ENCODE assay signal across 8 mouse cellular contexts in the genomic region with DNA sequence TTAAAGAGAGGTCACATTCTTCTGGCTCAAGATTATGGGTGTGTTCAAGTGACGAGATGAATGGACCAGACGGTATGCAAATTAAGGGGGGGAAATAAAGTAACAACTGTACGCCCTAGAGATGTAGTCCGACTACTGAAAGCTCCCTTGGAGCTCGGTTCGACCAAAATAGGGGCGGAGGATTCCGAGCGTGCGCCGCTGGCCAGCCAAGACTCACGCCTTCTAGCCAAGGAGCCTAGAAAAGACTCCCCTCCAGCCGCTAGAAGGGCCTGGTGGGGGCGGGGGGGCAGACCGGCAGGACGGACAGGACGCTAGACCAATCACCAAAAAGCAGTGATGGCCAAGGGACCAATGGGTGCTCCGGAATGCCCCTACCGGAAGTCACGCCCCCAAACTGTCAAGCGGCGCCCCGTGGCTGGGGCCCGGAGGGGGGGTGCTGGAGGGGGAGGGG. TPM values are rescaled to one million over a fixed set of nuclear protein-coding genes. Genes with fewer than 3 reads are reported as not detected.
A peak's percentile ranks its signal among the peaks of the same experiment; 100 is the strongest.
DNase-seq lines count a peak whose midpoint lies in the region; ATAC-seq and TF ChIP-seq lines count a peak whose summit lies in the region.

A gene (plus strand): TSS at position 440 of the 451 bp plus-strand sequence.

- peak within 1 kb of the TSS; percentile 97 for H3K27ac ChIP-seq in intestine, postnatal 0 days (ENCODE audit: low read depth, low read length)
- H3K27ac ChIP-seq in midbrain, embryonic 10.5 days (replicated peaks), result peak within 1 kb of the TSS; percentile 99

- H3K9ac ChIP-seq in intestine, postnatal 0 days (ENCODE audit: low read depth, low read length), result peak within 1 kb of the TSS; percentile 85

- peaks cover 12% of the 10 kb centered on the region; the same call in 1 of the 2 replicates for H3K4me1 ChIP-seq in intestine, postnatal 0 days (replicated peaks; ENCODE audit: control insufficient read depth, insufficient read depth, low read length)
- H3K4me1 ChIP-seq in midbrain, embryonic 10.5 days, result peaks cover 18% of the 10 kb centered on the region

- WGBS in intestine, postnatal 0 days, result under 1% methylated on average over 24 of the region's 24 CpGs
- under 1% methylated on average over 24 of the region's 24 CpGs for WGBS in midbrain, embryonic 10.5 days

- H3K4me3 ChIP-seq in intestine, postnatal 0 days (ENCODE audit: low read depth, low read length), result peak within 1 kb of the TSS; percentile 87
- peak within 1 kb of the TSS; percentile 98 for H3K4me3 ChIP-seq in midbrain, embryonic 10.5 days

- H3K9me3 ChIP-seq in intestine, postnatal 0 days (ENCODE audit: control insufficient read depth), result no peaks in the 10 kb centered on the region
- no peaks in the 10 kb centered on the region for H3K9me3 ChIP-seq in midbrain, embryonic 10.5 days (replicated peaks)

- peak within 1 kb of the TSS; percentile 62 for H3K4me2 ChIP-seq in intestine, postnatal 0 days (replicated peaks; ENCODE audit: low read depth)

- H3K36me3 ChIP-seq in intestine, postnatal 0 days (ENCODE audit: control insufficient read depth, insufficient read depth), result peaks cover 19% of the 10 kb centered on the region
- peaks cover 42% of the 10 kb centered on the region for H3K36me3 ChIP-seq in midbrain, embryonic 10.5 days

- peak; percentile 96 for DNase-seq in adrenal gland, postnatal 10 days
- DNase-seq in embryo, embryonic 9.5 days (ENCODE audit: extremely low spot score), result peak; percentile 95
- DNase-seq in gonadal fat pad, adult 2 months (ENCODE audit: low read depth), result no peak
- peak; percentile 93 to 94 for DNase-seq in left cerebral cortex, postnatal 36 days (ENCODE audit: low spot score in 2 of 2)
- DNase-seq in midbrain, embryonic 10.5 days (ENCODE audit: low spot score), result peak; percentile 94
- DNase-seq in right cerebral cortex, postnatal 36 days (ENCODE audit: low spot score in 2 of 2), result peak; percentile 85 to 88
- peak; percentile 96 for DNase-seq in yolk sac, embryonic 10.5 days (ENCODE audit: low spot score)

- ATAC-seq in intestine, postnatal 0 days, result peak; percentile 98

- no peak for TF ChIP-seq CTCF in intestine, postnatal 0 days (IDR thresholded peaks at IDR 0.05; ENCODE audit: low read depth)

- H3K27me3 ChIP-seq in intestine, postnatal 0 days (replicated peaks; ENCODE audit: control insufficient read depth, insufficient read depth, low read length), result no peaks in the 10 kb centered on the region
- H3K27me3 ChIP-seq in midbrain, embryonic 10.5 days (ENCODE audit: low read depth, poor library complexity, severe bottlenecking), result no peaks in the 10 kb centered on the region

- intact Hi-C loops in left cerebral cortex, postnatal 36 days (cut with DNase I), result no loop called here

RNA-seq across cellular contexts. Expression of the gene that starts here (rescaled TPM):
- total RNA-seq in adrenal gland, postnatal 10 days (2021), result 10 to 100 TPM; 31.4 to 34.2 TPM
- 30.5 and 39.2 TPM in 2 replicates for polyA plus RNA-seq in gonadal fat pad, adult 2 months (2012; rRNA removed)
- polyA plus RNA-seq in intestine, postnatal 0 days (2015; fragmentation: Nextera tagmentation; extraction: Ambion mirVana), result 19.8 and 21.0 TPM in 2 replicates
- total RNA-seq in left cerebral cortex, postnatal 36 days (2021), result 10 to 100 TPM; 53.6 to 59.0 TPM
- polyA plus RNA-seq in midbrain, embryonic 10.5 days (2016; fragmentation: Nextera tagmentation; extraction: Ambion mirVana), result 40.9 and 44.4 TPM in 2 replicates
